Mouse (Mus musculus) heart, adult 2 months (tissue): ENCODE data around the gene Nell2.

Experiments
- CTCF ChIP-seq: fragments of 200-600 bp; IDR thresholded peaks from 2 replicates; pipeline ENCODE4 v1.8.1; 2022; ENCODE audit warnings: antibody characterized with exemption, mild to moderate bottlenecking, moderate library complexity
- POLR2A ChIP-seq: fragments of 200-500 bp; IDR thresholded peaks from 2 replicates; pipeline ENCODE4 v1.6.1; 2011; ENCODE audit warnings: mild to moderate bottlenecking, low read depth, low read length, control low read depth; ENCODE audit not compliant: insufficient read depth

- no peak for TF ChIP-seq POLR2A
- no peak for TF ChIP-seq CTCF
Measured at GRCm38 (mm10) chr15:95482002-95482401, 46.4 kb downstream of the Nell2 start.
